Mouse (Mus musculus) effector memory CD4-positive, alpha-beta T cell, adult 5 months (primary cell): Measurements from ENCODE around the gene Gm11595. TPM values are rescaled to one million over a fixed set of nuclear protein-coding genes. Genes with fewer than 3 reads are reported as not detected.

Experiments
- polyA plus RNA-seq: library from polyadenylated mRNA; unstranded; fragments of 100-300 nt; shearing (Covaris generic); gene quantifications from one replicate; pipeline ENCODE4 v1.2.1, GENCODE M21; 2017

Gm11595 gene
- not detected for polyA plus RNA-seq

DNA sequence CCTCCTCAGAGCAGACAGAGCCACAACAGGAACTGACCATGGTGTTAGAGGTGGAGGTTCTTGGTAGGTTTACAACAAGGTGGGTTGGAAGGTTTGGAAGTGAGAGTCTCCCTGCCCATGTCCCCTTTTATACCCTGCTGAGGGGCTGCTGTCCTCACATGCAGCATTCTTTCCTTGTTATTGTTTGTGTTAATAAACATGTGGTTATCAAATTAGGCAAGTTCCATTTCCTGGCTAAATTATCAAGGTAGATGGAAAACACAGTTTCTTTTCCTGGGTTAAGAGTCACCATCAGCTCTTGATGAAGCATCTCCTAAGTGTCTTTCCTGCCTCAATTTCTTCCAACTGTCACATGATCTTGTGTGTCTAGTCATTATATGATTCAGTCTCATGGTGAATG lies at the start of gene Gm11595:
Gene Gm11595 (minus strand): TSS at position 101 of the 400 bp plus-strand sequence.

DNA sequence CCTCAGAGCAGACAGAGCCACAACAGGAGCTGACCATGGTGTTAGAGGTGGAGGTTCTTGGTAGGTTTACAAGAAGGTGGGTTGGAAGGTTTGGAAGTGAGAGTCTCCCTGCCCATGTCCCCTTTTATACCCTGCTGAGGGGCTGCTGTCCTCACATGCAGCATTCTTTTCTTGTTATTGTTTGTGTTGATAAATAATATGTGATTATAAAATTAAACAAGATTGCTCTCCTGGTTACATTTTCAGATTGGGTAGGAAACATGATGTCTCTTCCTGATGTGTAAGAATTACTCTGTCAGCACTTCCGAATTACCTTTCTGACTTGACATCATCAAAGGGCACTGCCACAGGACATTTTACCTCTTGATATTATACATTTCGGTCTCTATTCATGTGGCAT lies 42.9 kb upstream of the Gm11595 start, which contains the start of gene Gm11564:
Gene Gm11564 (minus strand): TSS at position 101 of the 400 bp plus-strand sequence.

DNA sequence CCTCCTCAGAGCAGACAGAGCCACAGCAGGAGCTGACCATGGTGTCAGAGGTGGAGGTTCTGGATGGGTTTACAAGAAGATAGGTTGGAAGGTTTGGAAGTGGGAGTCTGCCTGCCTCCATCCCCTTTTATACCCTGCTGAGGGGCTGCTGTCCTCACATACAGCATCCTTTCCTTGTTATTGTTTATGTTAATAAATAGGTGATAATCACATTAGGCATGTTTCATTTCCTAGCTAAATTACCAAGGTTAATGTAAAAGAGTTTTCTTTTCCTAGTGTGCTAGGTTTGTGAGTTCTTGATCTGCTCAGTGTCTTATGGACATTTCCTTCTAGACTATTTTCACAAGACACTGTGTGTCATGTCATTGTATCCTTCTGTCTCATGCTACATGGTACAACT lies 37.1 kb upstream of the Gm11595 start, which contains the start of gene Krtap4-13:
Gene Krtap4-13 (minus strand): TSS at position 101 of the 400 bp plus-strand sequence.

DNA sequence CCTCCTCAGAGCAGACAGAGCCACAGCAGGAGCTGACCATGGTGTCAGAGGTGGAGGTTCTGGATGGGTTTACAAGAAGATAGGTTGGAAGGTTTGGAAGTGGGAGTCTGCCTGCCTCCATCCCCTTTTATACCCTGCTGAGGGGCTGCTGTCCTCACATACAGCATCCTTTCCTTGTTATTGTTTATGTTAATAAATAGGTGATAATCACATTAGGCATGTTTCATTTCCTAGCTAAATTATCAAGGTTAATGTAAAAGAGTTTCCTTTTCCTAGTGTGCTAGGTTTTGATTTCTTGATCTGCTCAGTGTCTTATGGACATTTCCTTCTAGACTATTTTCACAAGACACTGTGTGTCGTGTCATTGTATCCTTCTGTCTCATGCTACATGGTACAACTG lies 31.6 kb upstream of the Gm11595 start, which contains the start of gene Gm11554:
Gene Gm11554 (minus strand): TSS at position 101 of the 400 bp plus-strand sequence.

DNA sequence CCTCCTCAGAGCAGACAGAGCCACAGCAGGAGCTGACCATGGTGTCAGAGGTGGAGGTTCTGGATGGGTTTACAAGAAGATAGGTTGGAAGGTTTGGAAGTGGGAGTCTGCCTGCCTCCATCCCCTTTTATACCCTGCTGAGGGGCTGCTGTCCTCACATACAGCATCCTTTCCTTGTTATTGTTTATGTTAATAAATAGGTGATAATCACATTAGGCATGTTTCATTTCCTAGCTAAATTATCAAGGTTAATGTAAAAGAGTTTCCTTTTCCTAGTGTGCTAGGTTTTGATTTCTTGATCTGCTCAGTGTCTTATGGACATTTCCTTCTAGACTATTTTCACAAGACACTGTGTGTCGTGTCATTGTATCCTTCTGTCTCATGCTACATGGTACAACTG lies 26.1 kb upstream of the Gm11595 start, which contains the start of gene Gm11569:
Gene Gm11569 (minus strand): TSS at position 101 of the 400 bp plus-strand sequence.

DNA sequence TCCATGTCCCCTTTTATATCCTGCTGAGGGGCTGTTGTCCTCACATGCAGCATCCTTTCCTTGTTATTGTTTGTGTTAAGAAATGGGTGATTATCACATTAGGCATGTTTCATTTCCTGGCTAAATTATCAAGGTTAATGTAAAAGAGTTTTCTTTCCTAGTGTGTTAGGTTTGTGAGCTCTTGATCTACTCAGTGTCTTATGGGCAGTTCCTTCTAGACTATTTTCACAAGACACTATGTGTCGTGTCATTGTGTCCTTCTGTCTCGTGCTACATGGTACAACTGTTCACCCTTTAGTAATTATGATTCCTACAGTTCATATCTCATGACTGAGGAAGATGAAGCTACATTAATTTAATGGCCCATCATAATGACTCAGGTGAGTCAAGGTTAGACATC lies 20.7 kb upstream of the Gm11595 start, which contains the start of gene Gm11596:
Gene Gm11596 (minus strand): TSS at position 101 of the 400 bp plus-strand sequence.

DNA sequence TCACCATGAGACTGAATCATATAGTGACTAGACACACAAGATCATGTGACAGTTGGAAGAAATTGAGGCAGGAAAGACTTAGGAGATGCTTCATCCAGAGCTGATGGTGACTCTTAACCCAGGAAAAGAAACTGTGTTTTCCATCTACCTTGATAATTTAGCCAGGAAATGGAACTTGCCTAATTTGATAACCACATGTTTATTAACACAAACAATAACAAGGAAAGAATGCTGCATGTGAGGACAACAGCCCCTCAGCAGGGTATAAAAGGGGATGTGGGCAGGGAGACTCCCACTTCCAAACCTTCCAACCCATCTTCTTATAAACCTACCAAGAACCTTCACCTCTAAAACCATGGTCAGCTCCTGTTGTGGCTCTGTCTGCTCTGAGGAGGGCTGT lies 12.2 kb upstream of the Gm11595 start, which contains the start of gene Krtap4-9:
Gene Krtap4-9 (plus strand): TSS at position 301 of the 400 bp plus-strand sequence.

DNA sequence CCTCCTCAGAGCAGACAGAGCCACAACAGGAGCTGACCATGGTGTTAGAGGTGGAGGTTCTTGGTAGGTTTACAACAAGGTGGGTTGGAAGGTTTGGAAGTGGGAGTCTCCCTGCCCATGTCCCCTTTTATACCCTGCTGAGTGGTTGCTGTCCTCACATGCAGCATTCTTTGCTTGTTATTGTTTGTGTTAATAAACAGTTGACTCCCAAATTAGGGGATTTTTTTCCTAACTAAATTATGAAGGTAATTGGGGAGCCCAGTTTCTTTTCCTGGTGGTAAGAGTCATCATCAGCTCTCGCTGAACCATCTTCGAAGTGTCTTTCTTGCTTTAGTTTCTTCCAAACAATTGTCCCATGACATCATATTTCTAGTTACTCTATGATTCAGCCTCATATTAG lies 7.9 kb upstream of the Gm11595 start, which contains the start of gene Krtap4-8:
Gene Krtap4-8 (minus strand): TSS at position 101 of the 400 bp plus-strand sequence.

DNA sequence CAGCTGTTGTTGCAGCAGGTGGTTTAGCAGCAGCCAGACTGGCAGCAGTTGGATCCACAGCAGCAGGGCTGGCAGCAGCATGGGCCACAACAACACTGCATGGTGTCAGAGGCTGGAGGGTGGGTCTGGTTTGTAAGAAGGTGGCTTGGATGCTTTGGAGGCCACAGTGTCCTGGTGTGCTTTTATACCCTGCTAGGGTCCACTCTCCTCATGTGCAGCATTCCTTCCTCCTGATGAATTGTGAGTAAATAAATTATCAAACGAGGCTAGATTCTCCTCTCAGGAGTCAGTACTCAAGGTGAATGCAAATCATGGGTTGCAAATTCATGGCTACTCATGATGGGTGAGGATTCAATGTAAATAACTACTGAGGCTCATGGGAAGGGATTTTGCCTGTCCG lies 38.5 kb downstream of the Gm11595 start, which contains the start of gene Gm14180:
Gene Gm14180 (minus strand): TSS at position 101 of the 400 bp plus-strand sequence.

Other genes with a start within 250 kb of the Gm11595 start
- gene Krt40, start 229.8 kb downstream of the Gm11595 start, polyA plus RNA-seq: not detected
- not detected for gene Krtap3-3, start 222.0 kb downstream of the Gm11595 start, polyA plus RNA-seq
- gene Krtap3-2, start 216.1 kb downstream of the Gm11595 start, polyA plus RNA-seq: not detected
- gene Gm11939, start 213.4 kb downstream of the Gm11595 start, polyA plus RNA-seq: not detected
- not detected for gene Krtap3-1, start 206.3 kb downstream of the Gm11595 start, polyA plus RNA-seq
- not detected for gene Krtap1-5, start 191.9 kb downstream of the Gm11595 start, polyA plus RNA-seq
- not detected for gene Krtap1-4, start 189.3 kb downstream of the Gm11595 start, polyA plus RNA-seq
- gene Krtap1-3, start 181.6 kb downstream of the Gm11595 start, polyA plus RNA-seq: not detected
- not detected for gene Krtap9-3, start 174.8 kb downstream of the Gm11595 start, polyA plus RNA-seq
- gene Gm11938, start 169.6 kb downstream of the Gm11595 start, polyA plus RNA-seq: not detected
- not detected for gene Gm11937, start 162.7 kb downstream of the Gm11595 start, polyA plus RNA-seq
- not detected for gene Krtap2-4, start 158.1 kb downstream of the Gm11595 start, polyA plus RNA-seq
- gene Gm11562, start 152.5 kb downstream of the Gm11595 start, polyA plus RNA-seq: not detected
- gene Krtap4-1, start 144.7 kb downstream of the Gm11595 start, polyA plus RNA-seq: not detected
- not detected for gene Krtap4-2, start 137.8 kb downstream of the Gm11595 start, polyA plus RNA-seq
- gene Krtap4-7, start 128.8 kb downstream of the Gm11595 start, polyA plus RNA-seq: not detected
- not detected for gene Gm11555, start 122.7 kb downstream of the Gm11595 start, polyA plus RNA-seq
- gene Gm11563, start 114.0 kb downstream of the Gm11595 start, polyA plus RNA-seq: not detected
- gene Krtap4-6, start 107.0 kb downstream of the Gm11595 start, polyA plus RNA-seq: not detected
- gene Gm14190, start 82.2 kb downstream of the Gm11595 start, polyA plus RNA-seq: not detected
- not detected for gene Gm14180, start 38.6 kb downstream of the Gm11595 start, polyA plus RNA-seq
- not detected for gene Krtap4-8, start 7.8 kb upstream of the Gm11595 start, polyA plus RNA-seq
- not detected for gene Krtap4-9, start 12.3 kb upstream of the Gm11595 start, polyA plus RNA-seq
- not detected for gene Gm11596, start 20.6 kb upstream of the Gm11595 start, polyA plus RNA-seq
- not detected for gene Gm11569, start 26.0 kb upstream of the Gm11595 start, polyA plus RNA-seq
- not detected for gene Gm11554, start 31.5 kb upstream of the Gm11595 start, polyA plus RNA-seq
- not detected for gene Krtap4-13, start 37.0 kb upstream of the Gm11595 start, polyA plus RNA-seq
- gene Gm11564, start 42.8 kb upstream of the Gm11595 start, polyA plus RNA-seq: not detected
- gene 2300003K06Rik, start 65.2 kb upstream of the Gm11595 start, polyA plus RNA-seq: not detected
- not detected for gene Krtap4-16, start 78.7 kb upstream of the Gm11595 start, polyA plus RNA-seq
- gene Gm11568, start 85.0 kb upstream of the Gm11595 start, polyA plus RNA-seq: not detected
- not detected for gene Gm11559, start 91.6 kb upstream of the Gm11595 start, polyA plus RNA-seq
- gene Krtap9-1, start 100.5 kb upstream of the Gm11595 start, polyA plus RNA-seq: not detected
- not detected for gene Gm11567, start 106.3 kb upstream of the Gm11595 start, polyA plus RNA-seq
- not detected for gene Krtap31-1, start 135.0 kb upstream of the Gm11595 start, polyA plus RNA-seq
- gene Gm11565, start 141.8 kb upstream of the Gm11595 start, polyA plus RNA-seq: not detected
- gene Krtap31-2, start 163.4 kb upstream of the Gm11595 start, polyA plus RNA-seq: not detected
- gene Krtap9-5, start 175.6 kb upstream of the Gm11595 start, polyA plus RNA-seq: not detected
- gene Krtap29-1, start 206.1 kb upstream of the Gm11595 start, polyA plus RNA-seq: not detected
- not detected for gene Krtap16-1, start 213.7 kb upstream of the Gm11595 start, polyA plus RNA-seq
- gene Krtap17-1, start 221.1 kb upstream of the Gm11595 start, polyA plus RNA-seq: not detected
- not detected for gene Krt33a, start 243.3 kb upstream of the Gm11595 start, polyA plus RNA-seq